Mouse (Mus musculus): ENCODE measurements around the gene Rnase12.

Rnase12 gene

GRCm38 (mm10) chr14:51085086-51085485 lies 27.6 kb upstream of the Rnase12 start:
- no peak for DNase-seq (ENCODE audit: low spot score in 2 of 2)

GRCm38 (mm10) chr14:51083805-51084204 lies 26.3 kb upstream of the Rnase12 start:
- no peak for DNase-seq (ENCODE audit: low spot score in 2 of 2)

GRCm38 (mm10) chr14:51082599-51083581 lies 25.4 kb upstream of the Rnase12 start:
- DNase-seq (ENCODE audit: low spot score in 2 of 2), result peak in 1 of 2 experiments; percentile 57

GRCm38 (mm10) chr14:51081035-51081434 lies 23.6 kb upstream of the Rnase12 start:
- DNase-seq (ENCODE audit: low spot score in 2 of 2), result no peak

GRCm38 (mm10) chr14:51079180-51079579 lies 21.7 kb upstream of the Rnase12 start:
- DNase-seq (ENCODE audit: low spot score in 2 of 2), result no peak

- DNase-seq (ENCODE audit: low spot score in 2 of 2), result no peak
Observed at GRCm38 (mm10) chr14:51074335-51074734, 16.9 kb upstream of the Rnase12 start, which contains the start of gene Olfr750. Gene Olfr750 (minus strand): TSS chr14:51074435.

- DNase-seq (ENCODE audit: low spot score in 2 of 2), result no peak
Observed at GRCm38 (mm10) chr14:51069617-51070016, 12.2 kb upstream of the Rnase12 start.

GRCm38 (mm10) chr14:51068956-51069355 lies 11.5 kb upstream of the Rnase12 start:
- no peak for DNase-seq (ENCODE audit: low spot score in 2 of 2)

GRCm38 (mm10) chr14:51060761-51061160 lies 3.3 kb upstream of the Rnase12 start:
- DNase-seq (ENCODE audit: low spot score in 2 of 2), result no peak

GRCm38 (mm10) chr14:51054243-51055237 lies 2.9 kb downstream of the Rnase12 start:
- no peak for DNase-seq (ENCODE audit: low spot score in 2 of 2)

GRCm38 (mm10) chr14:51053176-51053575 lies 4.3 kb downstream of the Rnase12 start:
- DNase-seq (ENCODE audit: low spot score in 2 of 2), result no peak

GRCm38 (mm10) chr14:51051941-51052340 lies 5.5 kb downstream of the Rnase12 start:
- DNase-seq (ENCODE audit: low spot score in 2 of 2), result no peak

- no peak for DNase-seq (ENCODE audit: low spot score in 2 of 2)
Observed at GRCm38 (mm10) chr14:51050063-51050462, 7.4 kb downstream of the Rnase12 start, which contains the start of gene Rnase11. Gene Rnase11 (minus strand): TSS chr14:51050163.

- DNase-seq (ENCODE audit: low spot score in 2 of 2), result no peak
Observed at GRCm38 (mm10) chr14:51047846-51048245, 9.6 kb downstream of the Rnase12 start.

- DNase-seq (ENCODE audit: low spot score in 2 of 2), result no peak
Observed at GRCm38 (mm10) chr14:51041769-51042168, 15.7 kb downstream of the Rnase12 start, which contains the start of gene Rnase9. Gene Rnase9 (minus strand): TSS chr14:51041869.

- no peak for DNase-seq (ENCODE audit: low spot score in 2 of 2)
Observed at GRCm38 (mm10) chr14:51036214-51036613, 21.2 kb downstream of the Rnase12 start.

GRCm38 (mm10) chr14:51035206-51035605 lies 22.3 kb downstream of the Rnase12 start:
- no peak for DNase-seq (ENCODE audit: low spot score in 2 of 2)

GRCm38 (mm10) chr14:51027387-51028155 lies 29.9 kb downstream of the Rnase12 start:
- no peak for DNase-seq (ENCODE audit: low spot score in 2 of 2)

- DNase-seq (ENCODE audit: low spot score in 2 of 2), result peak; percentile 21 to 34
Observed at GRCm38 (mm10) chr14:51026391-51027133, 30.9 kb downstream of the Rnase12 start.

- DNase-seq (ENCODE audit: low spot score in 2 of 2), result no peak
Observed at GRCm38 (mm10) chr14:51024820-51025219, 32.6 kb downstream of the Rnase12 start.

Data from frontal cortex, postnatal 14 days (tissue).